Mouse (Mus musculus) ovary, postnatal 14 days (tissue): ENCODE data around the gene Gm26602.

ENCODE experiments used
- DNase-seq: peaks from one replicate; pipeline ENCODE4 v3.0.0; 2022; ENCODE audit warnings: low spot score

The Gm26602 gene

GRCm38 (mm10) chr10:79959847-79960601, 49.4 kb downstream of the Gm26602 start, which contains the start of gene Wdr18:
Gene Wdr18, plus strand, starts transcription at chr10:79960152.
- peak; percentile 100 for DNase-seq
